Mouse (Mus musculus) layer of hippocampus, adult 9-11 months (tissue): Measurements from ENCODE around the gene Fam102b.

Experiments used
- DNase-seq: peaks from one replicate; pipeline ENCODE4 v3.0.0; 2022

Fam102b gene

DNA sequence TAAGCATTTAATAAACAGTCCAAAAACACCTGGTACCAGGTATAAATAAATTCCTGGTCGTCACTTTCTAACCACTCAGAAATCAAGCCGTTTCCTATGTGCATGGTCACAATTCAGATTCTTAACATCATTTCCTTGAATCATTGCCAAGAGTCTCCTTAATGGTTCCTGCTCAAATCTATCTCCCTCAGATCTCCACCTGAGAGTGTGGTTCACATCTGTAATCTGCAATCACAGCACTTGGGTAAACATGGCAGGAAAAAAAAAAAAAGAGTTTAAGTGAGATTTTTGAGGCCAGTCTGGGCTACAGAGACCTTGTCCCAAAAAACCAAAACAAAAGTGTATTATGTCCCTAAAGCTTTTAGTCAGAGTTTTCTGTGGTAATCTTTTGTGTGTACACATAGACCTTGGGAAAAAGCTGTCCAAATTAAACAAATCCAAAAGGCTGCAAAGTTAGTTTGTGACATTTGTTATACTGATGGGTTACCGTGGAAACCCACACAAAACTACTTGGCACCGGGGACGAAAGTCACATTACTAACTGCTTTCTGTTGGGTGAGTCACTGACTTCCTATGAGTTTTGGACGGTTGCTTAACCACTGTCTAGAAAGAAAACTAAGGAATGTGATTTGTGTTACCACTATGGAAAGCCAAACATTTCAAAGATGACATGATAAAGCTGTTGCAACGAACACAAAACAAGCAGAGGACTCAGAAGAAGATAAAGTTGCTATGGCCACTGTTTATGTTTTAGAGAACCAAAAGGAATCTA lies 16.7 kb downstream of the Fam102b start:
- DNase-seq: peak; percentile 55

DNA sequence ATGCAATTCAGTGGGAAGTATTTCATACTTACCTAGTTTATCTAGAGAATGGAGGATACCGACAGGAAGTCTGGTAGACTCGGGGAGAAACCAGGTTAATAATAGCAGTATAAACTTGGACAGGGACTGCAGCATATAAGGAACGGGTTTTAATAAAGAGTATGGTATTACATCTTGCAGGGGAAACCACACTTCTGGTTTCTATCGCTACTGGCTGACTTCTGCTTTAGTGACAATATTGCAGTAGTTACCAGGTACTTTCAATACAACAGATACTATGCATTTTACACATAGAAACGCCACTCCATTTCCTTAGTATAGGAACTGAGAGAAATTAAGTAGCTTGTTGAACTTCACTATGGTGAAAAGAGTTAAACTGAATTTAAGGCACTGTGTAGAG lies 19.2 kb downstream of the Fam102b start:
- no peak for DNase-seq

DNA sequence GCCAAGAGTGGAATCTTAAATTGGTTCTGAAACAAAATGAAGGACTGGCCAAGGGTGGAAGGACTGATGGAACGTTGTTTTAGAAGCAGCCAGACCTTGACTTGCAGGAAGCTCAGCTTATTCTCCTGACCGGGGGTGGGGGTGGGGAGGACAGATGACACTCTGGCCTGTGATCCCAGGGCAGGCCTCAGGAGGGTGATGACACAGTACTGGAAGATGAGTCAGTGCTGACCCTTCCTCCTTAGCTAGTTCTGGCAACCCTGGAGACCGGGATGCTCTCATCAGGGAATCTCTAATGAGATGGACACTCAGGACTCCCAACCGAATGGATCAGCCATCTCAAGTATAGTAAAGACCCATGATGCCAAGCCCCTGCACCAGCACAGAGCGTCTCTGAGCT lies 21.6 kb downstream of the Fam102b start:
- DNase-seq: no peak

DNA sequence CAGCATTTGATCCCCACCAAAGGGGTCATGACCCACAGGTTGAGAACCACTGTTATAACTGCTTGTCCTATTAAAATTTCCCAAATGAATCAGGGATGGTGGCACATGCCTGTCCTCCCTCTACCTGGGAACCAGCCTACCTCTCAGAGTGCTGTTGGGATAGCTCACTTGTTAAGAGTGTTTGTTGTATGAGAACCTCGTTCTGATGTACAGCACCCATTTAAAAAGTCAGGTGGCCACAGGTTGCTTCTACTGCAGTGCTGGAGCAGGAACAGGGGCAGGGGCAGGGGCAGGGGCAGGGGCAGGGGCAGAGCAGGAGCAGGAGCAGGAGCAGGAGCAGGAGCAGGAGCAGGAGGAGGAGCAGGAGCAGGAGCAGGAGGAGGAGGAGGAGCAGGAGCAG lies 28.2 kb downstream of the Fam102b start:
- DNase-seq: no peak

DNA sequence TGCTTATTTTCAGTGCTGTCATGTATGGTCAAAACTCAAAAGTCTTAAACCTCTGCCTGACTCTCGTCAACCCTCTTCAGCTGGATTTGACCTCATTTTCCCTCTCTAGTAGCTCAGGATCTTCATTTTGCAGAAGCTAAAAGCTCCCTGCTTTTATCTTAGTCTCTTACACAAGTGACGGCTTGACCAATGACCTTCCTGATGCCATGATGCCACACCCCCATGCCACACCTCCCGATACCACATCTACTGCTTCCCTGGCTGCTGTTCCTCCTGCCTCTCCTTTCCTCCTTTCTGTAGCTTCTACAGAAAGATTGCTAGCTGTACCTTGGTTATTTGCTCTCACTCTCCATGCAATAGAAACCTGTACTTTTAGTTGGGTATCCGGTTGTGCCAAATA lies 29.6 kb downstream of the Fam102b start:
- no peak for DNase-seq

DNA sequence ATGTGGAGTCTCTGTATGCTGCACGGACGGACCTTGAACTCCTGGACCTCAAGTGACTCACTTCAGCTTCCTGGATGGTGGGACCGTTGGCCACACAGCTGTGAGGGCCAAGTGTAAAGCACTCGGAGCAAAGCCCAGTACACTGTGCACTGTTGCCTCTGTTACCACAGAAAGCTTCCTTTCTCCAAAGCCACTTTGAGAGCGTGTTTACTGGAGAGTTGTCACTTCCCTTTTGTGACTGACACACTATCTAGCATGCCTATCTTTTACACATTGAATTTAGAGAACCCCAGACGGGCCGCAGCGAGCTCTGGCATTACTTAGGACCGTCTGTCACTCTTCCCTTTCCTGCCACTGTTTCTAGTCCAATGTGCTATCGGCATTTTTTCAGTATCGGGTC lies 30.1 kb downstream of the Fam102b start:
- DNase-seq: peak; percentile 23

DNA sequence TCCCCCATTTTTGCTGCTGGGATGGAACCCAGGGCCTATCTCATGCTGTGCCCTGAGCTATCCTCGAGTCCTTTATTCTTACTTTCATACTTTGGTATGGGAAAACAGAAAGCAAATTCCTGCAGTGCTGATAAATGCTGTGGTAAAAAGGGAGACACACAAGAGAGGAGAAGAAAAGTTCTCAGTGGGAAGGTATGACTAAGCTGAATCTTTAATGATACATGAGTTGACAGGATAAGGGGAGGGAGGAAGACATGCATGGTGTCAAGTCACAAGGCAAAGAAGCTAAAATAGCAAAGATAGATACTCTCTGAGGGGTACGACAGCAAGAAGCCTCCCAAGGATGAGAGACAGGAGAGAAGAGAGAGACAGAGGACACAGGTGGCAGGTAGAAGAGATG lies 32.0 kb downstream of the Fam102b start:
- DNase-seq: no peak

DNA sequence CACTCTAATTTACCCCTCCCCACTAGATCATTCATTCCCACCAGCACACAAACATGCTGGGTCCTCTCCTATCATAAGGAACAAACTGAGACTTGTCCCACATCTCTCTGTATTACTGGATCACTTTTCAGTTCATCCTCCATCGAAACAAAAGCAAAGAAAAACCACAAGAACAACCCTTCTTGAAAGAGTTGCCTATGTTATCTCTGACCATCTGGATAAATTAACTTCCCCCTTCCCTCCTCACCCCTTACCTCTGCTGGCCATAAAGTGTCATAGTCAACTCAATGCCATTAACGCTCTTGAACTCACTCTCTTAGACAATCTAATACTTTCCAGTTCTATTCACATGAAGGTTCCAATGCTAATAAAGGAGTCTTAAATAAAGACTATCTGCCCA lies 32.9 kb downstream of the Fam102b start:
- DNase-seq: no peak

DNA sequence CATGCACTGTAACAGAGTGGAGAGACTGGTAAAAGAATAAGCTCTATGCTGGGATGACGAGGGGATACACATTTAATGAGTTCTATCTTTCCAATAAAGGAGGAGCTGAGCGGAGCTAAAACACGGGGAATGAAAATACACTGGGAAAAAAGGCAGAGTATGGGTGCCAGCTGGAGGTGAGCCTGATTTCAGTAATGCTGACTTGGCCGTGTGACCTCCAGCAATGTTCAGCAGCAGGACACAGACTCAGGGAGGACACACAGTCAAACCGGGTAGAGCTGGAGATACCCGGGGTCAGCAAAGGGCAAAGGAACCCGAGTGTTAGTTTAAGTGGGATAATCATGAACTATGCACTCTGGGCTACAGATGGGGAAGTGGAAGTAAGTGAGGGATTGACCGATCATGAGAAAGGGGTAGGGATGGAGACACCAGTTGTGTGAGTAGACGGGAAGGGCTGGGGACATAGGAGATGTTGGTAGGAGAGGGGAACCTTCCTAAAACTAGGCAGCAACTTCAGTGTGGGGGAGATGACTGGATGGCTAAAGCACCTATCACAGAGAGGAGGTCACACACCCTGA lies 37.3 kb downstream of the Fam102b start:
- DNase-seq: no peak

DNA sequence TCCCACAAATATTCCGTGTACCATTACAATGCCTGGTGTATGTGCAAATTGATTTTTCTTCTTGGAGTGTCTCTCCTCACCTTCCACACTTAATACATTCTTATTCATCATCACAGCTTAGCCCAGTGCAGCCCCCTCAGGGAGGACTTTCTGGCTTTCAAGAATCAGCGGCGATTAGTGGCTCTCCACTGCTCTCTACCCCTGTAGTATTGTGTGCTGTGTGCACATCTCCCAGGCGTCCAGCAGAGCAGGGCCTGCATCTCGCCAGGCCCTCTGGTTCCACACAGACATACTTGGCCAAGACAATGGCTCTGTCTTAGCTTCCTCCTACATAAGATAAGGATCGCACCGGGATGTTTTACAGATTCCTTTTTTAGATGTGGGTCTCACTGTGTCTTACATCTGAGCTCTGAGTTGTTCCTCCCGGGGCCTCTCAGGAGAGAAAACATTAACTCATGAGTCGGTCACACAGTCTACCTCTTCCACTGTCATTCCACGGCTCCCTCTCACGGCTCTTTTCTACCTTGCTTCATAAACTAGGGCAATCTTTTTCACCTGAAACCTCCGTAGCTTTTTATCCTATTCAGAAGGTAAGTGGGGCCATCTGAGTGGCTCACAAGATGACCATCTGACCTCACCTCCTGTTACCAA lies 40.3 kb downstream of the Fam102b start:
- DNase-seq: no peak

DNA sequence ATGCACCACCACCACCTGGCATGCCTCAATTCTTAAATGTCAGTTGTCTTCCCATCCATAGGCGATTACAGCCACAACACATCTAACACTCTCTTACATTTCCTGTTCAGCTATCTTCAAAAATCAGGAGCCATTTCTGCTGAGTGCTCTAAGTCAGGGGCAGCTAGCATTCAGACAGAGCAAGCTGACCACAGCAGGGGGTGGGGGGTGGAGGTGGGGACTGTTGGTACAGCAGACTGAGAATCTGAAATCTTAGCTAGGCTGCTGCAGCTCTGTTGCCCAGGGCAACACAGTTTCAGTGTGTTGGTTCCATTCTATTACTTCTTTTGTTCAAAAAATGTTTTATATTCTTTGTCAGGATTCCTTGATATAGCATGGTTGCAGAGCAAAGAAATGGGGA lies 40.9 kb downstream of the Fam102b start:
- DNase-seq: no peak

DNA sequence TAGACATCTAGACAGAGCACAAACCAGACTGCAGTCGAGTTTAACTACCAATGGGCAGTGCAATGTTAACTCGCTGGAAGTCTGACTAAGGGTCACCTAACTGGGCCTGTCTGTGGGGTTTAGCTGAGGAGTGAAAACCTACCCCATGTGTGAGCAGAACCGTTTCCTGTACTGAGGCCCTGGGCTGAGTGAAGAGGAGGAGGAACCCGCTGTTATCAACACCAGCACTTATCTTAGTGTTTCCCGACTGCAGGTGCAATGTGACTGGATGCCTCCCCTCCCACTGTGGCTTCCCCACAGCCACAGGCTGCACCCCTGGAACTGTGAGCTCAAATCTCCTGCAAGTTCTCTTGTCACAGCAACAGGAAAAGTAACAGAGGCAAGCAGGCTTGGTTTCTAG lies 43.4 kb downstream of the Fam102b start:
- no peak for DNase-seq

DNA sequence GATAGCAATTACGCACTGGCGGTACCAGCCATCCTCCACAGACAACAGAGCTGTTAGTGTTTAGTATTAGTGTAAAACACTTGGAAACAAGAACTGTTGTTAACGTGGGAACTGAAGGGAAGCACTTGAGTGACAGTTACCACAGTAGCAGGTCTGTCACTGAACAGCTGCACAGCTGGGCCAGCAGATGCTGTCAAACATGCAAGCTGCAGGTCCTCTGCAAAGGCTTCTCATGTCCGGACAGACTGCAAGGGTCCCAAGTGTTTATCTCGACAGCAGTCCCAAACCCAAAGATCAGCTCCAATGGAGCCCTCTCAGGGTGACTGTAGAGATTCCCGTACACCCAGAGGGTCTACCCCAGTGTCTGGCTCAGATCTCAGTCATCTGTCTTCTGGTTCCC lies 45.5 kb downstream of the Fam102b start:
- no peak for DNase-seq

DNA sequence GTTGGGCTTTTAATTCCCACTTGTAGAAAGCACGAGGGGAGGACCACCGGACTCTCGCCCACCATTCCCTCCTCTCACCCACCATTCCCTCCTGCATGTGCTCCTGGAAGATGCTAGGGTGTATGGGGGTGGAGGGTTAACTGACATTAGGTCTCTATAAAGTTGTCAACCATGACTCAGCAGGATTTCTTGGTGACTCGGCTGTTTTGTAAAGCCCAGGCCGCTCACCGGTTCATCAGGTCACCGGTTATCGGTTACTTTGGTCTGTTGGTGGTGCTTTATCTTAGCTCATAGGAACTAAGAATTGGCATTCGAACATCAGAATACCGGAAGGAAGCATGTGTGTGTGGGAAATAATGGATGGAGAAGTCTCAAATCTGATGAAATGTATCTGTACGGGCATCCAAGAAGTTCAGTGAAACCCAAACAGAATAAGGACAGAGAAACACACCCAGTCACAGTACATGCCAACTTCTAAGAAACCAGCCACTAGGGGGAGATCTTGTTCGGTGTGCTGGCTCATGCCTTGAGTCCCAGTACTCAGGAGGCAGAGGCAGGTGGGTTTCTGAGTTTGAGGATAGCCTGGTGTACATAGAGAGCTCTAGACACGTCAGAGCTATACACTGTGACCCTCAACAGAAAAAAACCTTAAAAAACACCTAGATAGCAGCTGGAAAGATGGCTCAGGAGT lies 49.9 kb downstream of the Fam102b start:
- no peak for DNase-seq

DNA sequence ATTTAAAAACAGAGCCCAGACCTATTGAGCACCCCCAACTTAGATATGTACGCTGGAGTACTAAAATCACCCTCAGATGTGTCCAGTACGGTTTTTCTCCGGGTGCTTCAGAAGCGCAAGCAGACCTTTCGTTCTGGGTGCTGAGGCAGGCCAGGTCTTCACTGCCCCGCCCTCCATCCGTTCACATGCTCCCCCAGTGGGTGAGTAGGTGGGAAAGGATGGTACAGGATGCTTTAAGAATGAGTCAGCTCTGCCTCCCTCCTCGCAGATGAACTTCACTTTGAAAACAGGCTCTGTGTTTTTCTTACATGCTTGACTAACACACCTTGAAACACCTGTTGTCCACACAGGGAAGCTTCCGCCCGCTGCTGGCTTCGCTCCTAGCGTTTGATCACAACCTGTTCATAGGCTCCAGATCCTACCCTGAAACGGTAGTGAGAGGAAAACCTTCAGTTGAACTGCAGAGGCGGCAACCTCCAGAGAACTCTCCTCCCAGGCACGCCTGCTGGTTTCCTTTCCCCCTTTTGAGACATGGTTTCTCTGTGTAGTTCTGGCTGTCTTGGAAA lies 52.4 kb downstream of the Fam102b start:
- DNase-seq: no peak

DNA sequence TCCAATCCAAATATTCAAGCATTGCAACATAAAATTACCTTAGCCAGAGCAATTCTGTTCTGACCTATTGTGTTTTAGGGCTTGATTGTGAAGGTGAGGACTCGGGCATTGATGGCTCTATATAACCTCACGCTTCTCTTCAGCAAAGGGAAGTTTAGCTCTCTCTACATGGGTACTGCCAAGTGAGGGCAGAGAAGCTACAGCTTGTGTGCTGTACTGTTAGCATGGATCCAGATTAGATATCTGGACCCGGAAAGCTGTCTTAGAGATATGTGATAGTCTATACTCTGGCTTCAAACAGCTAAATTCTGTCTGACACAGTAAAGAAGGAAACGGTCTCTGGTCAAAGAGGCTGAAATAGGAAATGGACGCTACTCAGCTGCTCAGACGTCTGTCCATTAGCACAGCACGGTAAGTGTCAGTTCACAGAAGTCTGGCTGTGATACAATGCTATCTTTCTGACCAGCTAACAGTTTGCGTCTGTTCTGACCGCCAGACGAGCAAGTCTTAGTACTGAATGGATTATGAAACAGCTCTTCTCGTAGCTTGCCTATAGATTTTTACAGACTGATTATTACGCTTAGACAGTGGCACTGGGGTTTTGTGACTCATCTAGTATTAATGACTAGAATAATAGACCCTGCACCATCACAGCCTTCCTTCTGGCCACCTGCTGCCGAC lies 53.3 kb downstream of the Fam102b start:
- no peak for DNase-seq

DNA sequence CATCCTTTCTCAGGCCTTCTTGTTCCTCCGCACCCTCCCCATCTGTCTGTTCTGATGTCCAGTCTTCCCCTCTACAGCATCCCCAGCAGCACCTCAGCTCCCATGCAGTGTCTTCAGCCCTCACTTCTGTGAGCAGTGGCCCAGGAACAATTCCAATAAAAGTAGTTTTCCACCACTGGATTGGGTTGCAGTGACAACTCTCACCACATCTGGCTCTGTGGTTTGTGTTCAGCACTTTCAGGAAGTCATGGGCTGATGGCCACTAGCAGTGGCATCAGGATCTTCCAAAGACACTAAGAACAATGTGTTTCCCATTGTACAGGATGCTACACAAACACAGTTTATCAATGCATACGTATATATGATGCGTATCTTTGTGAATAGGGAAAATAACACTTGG lies 61.4 kb downstream of the Fam102b start:
- DNase-seq: no peak

DNA sequence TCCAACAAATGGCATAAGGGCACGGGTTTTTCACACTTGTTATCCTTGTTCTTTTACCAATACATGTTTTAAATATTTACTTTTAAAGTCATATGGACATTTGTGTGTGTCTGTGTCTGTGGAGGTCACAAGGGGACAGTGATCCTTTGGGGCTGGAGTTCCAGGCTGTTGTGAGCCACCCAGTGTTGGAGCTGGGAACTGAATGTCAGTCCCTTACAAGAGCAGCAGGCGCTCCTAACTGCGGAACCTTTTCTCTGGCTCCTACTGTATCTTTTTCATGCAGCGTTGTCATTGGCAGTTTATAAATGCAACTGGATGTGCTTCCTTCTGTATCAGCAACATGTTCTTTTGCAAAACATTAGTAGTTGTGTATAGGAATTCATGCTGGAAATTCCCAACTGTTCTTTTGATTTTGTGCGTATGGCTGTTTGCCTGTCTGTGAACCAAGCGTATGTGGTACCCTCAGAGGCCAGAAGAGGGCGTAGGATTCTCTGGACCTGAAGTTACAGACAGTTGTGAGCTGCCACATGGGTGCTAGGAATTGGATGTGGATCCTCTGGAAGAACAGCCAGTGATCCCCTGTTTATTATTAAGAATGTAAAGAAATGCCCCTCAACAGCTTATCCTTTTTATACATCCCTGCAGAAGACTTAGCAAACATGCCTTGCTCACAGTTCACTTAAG lies 62.9 kb downstream of the Fam102b start:
- DNase-seq: no peak

DNA sequence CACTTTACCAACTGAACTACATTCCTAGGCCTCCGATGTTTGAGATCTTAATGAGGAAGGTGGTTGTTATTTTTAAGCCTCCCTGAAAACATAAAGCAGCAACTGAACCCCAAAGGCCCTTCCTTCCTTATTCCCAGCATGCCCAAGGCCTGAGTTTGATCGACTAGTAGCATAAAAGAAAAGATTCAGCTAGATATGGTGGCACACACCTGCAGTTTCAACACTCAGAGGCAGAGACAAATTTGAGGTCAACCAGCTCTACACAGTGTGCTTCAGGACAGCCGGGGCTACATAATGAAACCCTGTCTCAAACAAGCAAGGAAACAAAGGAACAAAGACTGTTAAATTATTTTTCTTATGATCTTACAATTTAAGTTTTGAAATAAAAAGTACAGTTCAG lies 63.6 kb downstream of the Fam102b start:
- DNase-seq: no peak

DNA sequence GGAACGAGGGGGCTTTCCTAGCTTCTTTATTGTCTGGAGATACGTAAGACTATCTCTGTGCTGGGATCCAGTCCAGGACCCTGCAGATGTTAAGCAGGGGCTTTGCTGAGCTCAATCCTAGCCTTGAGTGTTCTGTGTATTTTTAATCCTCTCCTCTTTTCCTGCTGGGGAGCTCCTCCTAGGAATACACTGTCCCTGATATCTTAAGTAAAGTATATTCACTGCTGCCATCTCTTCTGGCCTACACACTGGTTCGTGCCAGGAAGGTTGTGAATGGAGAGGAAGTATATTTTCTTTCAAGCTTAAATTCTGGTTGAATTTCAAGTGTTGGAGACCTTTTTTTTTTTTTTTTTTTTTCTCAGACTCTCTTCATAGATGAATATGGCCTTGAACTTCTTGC lies 64.1 kb downstream of the Fam102b start:
- DNase-seq: no peak

DNA sequence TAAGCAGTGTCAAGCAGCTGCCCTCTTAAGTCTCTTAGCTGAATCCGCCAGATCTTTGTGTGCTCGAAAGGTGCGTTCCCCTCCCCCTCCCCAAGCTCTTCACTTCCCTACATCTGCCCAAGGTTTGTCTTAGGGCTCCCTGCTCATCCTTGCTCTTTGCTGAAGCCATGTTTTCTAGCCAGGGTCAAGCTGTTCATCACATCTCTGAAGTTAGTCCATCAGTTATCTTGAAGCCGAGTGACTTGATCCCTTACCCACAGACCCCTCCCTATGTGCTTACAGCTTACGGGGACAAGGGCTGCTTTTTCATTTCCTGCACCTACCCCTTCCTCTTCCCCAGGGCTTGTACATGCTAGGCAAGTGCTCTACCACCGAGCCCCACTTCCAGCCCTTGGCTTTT lies 65.8 kb downstream of the Fam102b start:
- DNase-seq: no peak

DNA sequence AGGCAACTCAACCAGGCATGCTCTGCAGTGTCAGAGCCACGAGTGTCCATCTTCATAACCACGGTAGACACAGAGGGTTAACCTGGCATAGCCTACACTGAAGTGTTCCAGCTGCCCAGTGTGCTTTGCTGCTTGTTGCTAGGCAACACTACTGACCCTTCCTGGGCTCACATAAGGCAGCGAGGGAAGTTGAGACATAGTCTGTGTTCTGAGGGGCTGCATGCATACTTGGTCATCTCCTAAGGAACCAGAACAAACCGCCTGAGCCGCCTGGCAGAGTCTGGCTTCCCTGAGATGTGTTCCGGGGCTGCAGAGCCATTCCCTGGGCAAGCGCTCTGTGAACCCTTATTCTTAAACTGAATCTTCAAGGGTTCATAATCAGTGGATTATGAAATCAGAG lies 66.2 kb downstream of the Fam102b start:
- peak; percentile 19 for DNase-seq
